Mouse (Mus musculus) CD4-positive, CD25-positive, alpha-beta regulatory T cell, adult 4 months (primary cell): ENCODE data around the gene Arhgap15. TPM values are rescaled to one million over a fixed set of nuclear protein-coding genes. Genes with fewer than 3 reads are reported as not detected.

Experiments used
- ATAC-seq: one replicate; pipeline ENCODE4 v1.8.0; 2017
- polyA plus RNA-seq, 2 experiments: library from polyadenylated mRNA; unstranded; fragments of 100-300 nt; shearing (Covaris generic); gene quantifications; one replicate each; pipeline ENCODE4 v1.2.1; 2017

Arhgap15 gene
- polyA plus RNA-seq, 2 experiments from 2014 or later: 365 to 377 TPM

DNA sequence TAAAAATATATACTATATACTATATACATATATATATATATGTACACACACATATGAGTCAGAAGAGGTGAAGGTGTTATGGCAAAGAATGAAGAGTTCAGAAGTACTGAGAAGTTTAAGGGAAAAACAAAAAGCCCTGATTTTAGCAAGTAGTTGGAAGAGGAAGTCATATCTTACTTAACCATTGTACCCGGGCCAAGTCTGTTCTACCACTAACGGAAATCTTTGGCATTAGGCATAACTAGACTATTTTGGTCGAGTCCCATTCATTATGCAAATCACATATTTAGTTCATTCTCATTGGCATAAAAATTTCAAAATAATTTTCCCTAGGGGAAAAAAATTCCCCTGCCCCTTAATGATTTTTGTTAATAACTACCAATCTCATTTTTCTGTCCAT lies 443.4 kb downstream of the Arhgap15 start:
- no peak for ATAC-seq

DNA sequence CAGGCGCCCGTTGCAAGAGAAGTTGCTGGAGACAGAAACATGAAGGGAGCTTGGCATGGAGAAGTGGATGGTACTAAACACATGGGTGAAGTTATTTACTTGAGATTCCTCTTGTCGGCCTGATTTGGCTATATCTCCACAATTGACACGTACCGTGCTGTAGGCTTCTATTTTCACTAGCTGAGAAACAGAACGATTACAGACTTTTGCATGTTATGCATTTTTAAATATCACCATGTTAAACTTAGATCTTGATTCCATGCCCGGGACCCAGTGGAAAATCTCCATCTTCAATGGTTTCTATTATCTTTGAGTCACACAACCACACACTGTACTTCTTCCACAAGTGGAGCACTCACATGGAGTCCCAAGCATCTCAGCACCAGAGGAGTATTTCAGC lies 466.9 kb downstream of the Arhgap15 start:
- ATAC-seq: no peak

- no peak for ATAC-seq
These were observed 469.2 kb downstream of the Arhgap15 start for GRCm38 (mm10) chr2:44217811-44218210.

DNA sequence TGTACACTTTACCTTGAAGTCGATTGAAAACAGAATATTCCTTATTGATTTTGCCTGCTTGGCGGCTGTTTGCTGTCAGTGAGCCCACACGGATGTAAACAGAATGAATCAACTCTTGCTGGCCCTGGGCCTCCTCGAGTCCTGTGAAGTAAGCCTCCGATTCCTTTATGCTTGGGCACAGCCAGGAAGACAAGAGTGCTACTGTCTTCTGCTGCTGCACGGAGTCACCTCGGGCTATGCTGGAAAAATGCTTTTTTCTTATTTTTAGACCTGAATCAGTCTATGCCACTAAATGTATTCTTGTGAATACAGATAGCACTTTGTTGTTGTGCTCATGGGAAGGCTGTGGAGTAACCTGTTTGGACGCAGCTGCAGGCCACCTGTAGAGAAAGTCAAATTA lies 469.7 kb downstream of the Arhgap15 start:
- ATAC-seq: no peak

DNA sequence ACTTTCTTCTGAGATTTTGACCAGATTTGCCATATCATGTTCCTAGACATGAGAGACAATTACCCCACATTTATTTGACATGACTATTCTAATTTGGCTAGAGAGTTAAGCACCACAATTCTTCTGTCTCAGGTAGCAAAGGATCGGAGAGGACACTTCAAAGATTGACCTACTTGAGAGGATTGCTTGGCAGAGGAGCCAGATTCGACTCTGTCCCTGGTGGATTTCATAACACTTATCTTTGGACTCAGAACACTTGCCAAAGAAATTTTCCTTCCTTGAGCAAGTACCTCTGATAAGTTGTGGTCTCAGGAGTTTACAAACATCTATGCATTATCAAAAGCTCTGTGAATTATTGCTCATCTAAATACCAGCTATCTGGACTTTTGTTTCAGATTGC lies 473.1 kb downstream of the Arhgap15 start:
- ATAC-seq: no peak

- no peak for ATAC-seq
These were observed 473.6 kb downstream of the Arhgap15 start for GRCm38 (mm10) chr2:44222176-44222753.

DNA sequence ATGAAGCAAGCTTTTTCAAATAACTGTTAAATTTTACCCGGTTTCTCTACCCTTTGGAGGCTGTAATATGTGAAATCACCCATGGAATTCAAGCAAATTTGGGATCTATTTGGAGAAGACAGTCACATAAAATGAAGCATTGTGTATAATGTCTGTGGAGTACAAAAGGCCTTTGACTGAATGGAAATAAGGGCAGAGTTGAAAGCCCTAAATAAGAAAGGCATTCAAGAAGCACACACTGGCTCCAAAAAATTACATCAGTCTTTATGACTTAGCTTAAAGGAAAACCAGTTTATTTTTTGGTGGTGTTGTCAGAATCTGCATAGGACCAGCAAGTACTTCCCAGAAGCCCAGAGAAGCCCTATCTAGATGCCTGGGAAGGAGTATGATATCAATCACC lies 486.2 kb downstream of the Arhgap15 start:
- no peak for ATAC-seq

GRCm38 (mm10) chr2:44241657-44242454 lies 493.2 kb downstream of the Arhgap15 start:
- no peak for ATAC-seq

- no peak for ATAC-seq
These were observed 494.1 kb downstream of the Arhgap15 start for GRCm38 (mm10) chr2:44242628-44243255.

GRCm38 (mm10) chr2:44255343-44255742 lies 506.7 kb downstream of the Arhgap15 start:
- no peak for ATAC-seq

- ATAC-seq: no peak
These were observed 509.3 kb downstream of the Arhgap15 start for GRCm38 (mm10) chr2:44257946-44258345.

DNA sequence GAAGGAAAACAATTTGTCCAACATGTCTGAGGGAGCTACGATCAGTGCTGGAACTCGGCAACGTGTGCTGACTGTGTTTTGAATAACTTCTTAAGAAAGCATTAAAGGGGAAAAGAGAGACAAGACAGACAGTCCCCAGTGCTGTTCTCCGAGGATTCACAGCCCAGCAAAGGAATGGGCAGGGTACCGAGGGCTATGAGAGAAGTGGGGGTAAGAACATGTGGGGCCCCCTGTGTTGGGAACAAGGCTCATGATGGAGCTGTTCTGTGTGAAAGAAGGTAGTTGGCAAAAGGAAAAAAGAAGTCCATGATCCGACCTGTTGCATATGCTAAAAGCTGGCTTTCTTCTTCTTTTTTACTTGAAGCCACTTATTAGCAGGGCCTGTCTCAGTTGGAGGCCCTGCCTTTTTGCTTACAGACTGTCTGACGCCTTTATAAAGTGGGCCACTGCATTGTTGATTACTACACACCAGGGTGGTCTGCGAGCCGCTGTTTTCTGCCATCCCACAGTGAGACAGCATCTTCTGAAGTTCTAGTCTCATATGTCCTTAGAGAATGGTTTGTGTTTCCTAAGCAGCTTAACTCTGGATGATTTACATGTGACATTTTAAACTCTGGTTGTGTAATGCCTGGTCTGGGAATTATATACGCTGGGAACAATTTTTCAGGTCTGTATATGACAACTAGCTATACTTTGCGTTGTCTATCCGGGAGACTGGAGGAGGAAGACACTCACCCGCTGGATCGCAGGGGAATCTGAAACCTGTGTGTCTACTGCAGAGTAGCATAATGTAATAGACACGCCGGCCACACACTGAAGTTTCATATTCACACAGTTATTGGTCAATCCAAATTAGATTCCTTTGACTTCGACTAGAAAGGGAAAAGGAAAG lies 523.1 kb downstream of the Arhgap15 start:
- no peak for ATAC-seq

- no peak for ATAC-seq
These were observed 524.0 kb downstream of the Arhgap15 start for GRCm38 (mm10) chr2:44272606-44273005.

DNA sequence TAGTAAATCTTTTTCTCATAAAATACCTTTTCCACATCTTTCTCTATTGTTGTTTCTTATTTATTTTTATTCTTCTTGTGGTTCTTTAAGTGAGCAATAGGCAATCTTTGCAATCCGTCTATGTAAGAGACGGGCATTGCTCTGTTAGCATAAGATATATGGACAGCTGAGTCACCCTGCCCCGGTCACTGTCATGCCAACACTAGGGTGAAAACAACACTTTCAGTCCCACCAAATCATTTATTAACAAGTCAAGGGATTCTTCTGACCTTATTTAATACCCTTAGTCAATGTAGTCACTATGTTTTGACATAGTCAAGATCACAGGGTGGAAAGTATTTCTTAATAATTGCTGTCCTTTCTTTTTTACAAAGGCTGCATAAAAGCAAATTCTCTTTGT lies 525.8 kb downstream of the Arhgap15 start:
- ATAC-seq: no peak

GRCm38 (mm10) chr2:44286181-44286719 lies 537.6 kb downstream of the Arhgap15 start:
- no peak for ATAC-seq

- ATAC-seq: no peak
These were observed 550.5 kb downstream of the Arhgap15 start for GRCm38 (mm10) chr2:44299156-44299555.

- ATAC-seq: no peak
These were observed 551.3 kb downstream of the Arhgap15 start for GRCm38 (mm10) chr2:44299909-44300308.

DNA sequence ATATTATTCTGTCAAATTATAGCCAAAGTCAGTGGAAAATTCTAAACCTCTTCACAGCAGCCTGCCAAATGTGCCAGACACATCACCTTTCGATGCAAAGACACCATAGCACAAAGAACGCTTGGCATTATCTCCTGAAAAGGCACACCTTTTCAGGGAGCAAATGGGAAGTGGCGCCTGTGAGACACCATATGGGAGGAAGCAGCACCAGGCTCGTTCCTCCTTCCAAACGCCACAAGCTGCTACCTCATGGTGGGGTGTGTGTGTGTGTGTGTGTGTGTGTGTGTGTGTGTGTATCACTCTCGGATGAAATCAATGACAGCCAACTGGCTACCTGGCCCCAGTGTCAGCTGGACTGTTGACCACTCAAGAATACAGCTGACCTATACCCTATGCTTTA lies 551.8 kb downstream of the Arhgap15 start:
- ATAC-seq: no peak

GRCm38 (mm10) chr2:44304261-44304970 lies 555.8 kb downstream of the Arhgap15 start:
- no peak for ATAC-seq

DNA sequence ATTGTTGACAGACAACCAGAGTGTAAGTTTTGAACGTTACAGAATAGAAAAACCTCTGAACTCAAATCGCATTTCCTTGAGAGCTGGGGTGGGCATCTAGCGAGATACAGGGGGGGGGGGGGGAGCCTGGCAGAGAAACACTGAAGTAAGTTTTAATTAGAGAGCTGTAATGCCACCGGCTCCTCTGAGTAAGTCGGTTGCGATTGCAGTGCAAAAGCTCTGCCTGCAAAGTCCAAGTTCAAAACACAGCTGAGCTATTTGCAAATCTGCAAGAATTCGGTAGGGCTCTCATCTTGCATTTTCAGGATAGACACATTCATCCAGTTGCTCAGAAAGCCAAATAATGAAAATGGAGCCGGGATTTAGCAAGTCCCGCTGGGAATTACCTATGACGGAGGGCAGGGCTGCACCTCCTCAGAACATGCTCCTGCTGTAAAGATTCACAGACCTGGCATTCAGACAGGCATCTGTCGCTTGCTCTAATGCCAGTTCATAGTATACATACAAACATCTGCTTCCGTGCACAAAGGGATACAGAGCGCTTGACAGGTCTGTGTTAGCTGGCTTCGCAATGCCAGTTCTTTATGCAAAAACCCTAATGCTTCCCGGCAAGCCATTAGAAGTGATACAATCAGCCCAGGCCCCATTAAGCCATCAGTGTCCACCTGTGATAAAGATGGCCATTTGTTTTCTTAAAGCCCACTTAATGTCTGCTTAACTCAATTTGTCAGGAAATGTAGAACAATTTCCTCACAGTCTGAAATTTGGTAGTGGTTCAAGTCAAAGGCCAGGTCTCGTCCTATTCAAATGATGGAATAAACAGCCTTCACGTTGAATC lies 556.6 kb downstream of the Arhgap15 start:
- no peak for ATAC-seq

GRCm38 (mm10) chr2:44306137-44306536 lies 557.5 kb downstream of the Arhgap15 start:
- no peak for ATAC-seq
